Mouse (Mus musculus) G1E (cell line): Measurements from ENCODE around the gene Rab23.

Source experiments
- CTCF ChIP-seq: IDR thresholded peaks from 2 replicates; pipeline ENCODE4 v1.5.1; 2012; ENCODE audit warnings: low read depth, low read length, inconsistent platforms, mixed read lengths
- GATA1 ChIP-seq: IDR thresholded peaks from 2 replicates; pipeline ENCODE4 v1.6.1; 2012; ENCODE audit warnings: borderline replicate concordance, low read length, inconsistent platforms, mixed read lengths
- TAL1 ChIP-seq: conservative IDR thresholded peaks from 2 replicates; pipeline ENCODE4 v1.6.1; 2012; ENCODE audit warnings: low read depth, low read length, inconsistent platforms, mixed read lengths

- TF ChIP-seq GATA1 (no peak), CTCF (no peak), TAL1 (no peak)
Measured at GRCm38 (mm10) chr1:33749109-33749508, 29.4 kb downstream of the Rab23 start.
